Mouse (Mus musculus) MEL (cell line): ENCODE measurements around the gene Akr1b7.

ENCODE experiments used
- GABPA ChIP-seq: IDR thresholded peaks from 2 replicates; pipeline ENCODE4 v1.6.1; 2012; ENCODE audit warnings: low read depth, mild to moderate bottlenecking, inconsistent platforms, low read length, improper control_type of control experiment, moderate library complexity
- POLR2A ChIP-seq, 2 experiments: IDR thresholded peaks; 2 replicates each; pipeline ENCODE4 v1.6.1; 2011 to 2012; ENCODE audit warnings: low read length in 2 of 2, mild to moderate bottlenecking in 2 of 2, control low read depth in 1 of 2, improper control_type of control experiment in 1 of 2, low read depth in 1 of 2, moderate library complexity in 1 of 2; ENCODE audit not compliant: control insufficient read depth in 1 of 2, insufficient read depth in 1 of 2, poor library complexity in 1 of 2
- RAD21 ChIP-seq: IDR thresholded peaks from 2 replicates; pipeline ENCODE4 v1.6.1; 2011; ENCODE audit warnings: mild to moderate bottlenecking, low read depth, low read length, improper control_type of control experiment

GRCm38 (mm10) chr6:34367998-34368397 lies 44.1 kb upstream of the Akr1b7 start:
- TF ChIP-seq RAD21 (no peak), POLR2A (IDR thresholded peaks at IDR 0.05; ENCODE audit: control insufficient read depth in 1 of 2, insufficient read depth in 1 of 2, low read depth in 1 of 2, low read length in 2 of 2, poor library complexity in 1 of 2) (no peak), GABPA (no peak)
